Mouse (Mus musculus) layer of hippocampus, adult 11-12 months (tissue): ENCODE data around the gene Srsf3.
"Not testable (repeated sequence)": the region's sequence is repeated elsewhere in the genome, so short reads cannot be mapped to it uniquely, and the experiment has no call there.

Experiments
- DNase-seq: peaks from one replicate; pipeline ENCODE4 v3.0.0; 2022; ENCODE audit warnings: low spot score

The Srsf3 gene

GRCm38 (mm10) chr17:29019391-29019790 is 13.0 kb upstream of the Srsf3 start:
- no peak for DNase-seq

- no peak for DNase-seq
Measured at GRCm38 (mm10) chr17:29020444-29020843, 12.0 kb upstream of the Srsf3 start.

GRCm38 (mm10) chr17:29022230-29022819 is 10.1 kb upstream of the Srsf3 start:
- DNase-seq: no peak

GRCm38 (mm10) chr17:29023346-29023745 is 9.1 kb upstream of the Srsf3 start:
- no peak for DNase-seq

- no peak for DNase-seq
Measured at GRCm38 (mm10) chr17:29024047-29024892, 8.2 kb upstream of the Srsf3 start.

GRCm38 (mm10) chr17:29024896-29025565 is 7.4 kb upstream of the Srsf3 start:
- no peak for DNase-seq

GRCm38 (mm10) chr17:29026652-29027356 is 5.6 kb upstream of the Srsf3 start:
- DNase-seq: no peak

GRCm38 (mm10) chr17:29030321-29031034 is 1.9 kb upstream of the Srsf3 start:
- no peak for DNase-seq

- not testable (repeated sequence) for DNase-seq
Measured at GRCm38 (mm10) chr17:29031085-29031711, 1.2 kb upstream of the Srsf3 start.

GRCm38 (mm10) chr17:29031771-29032273 is 606 bp upstream of the Srsf3 start:
- DNase-seq: no peak

- no peak for DNase-seq
Measured at GRCm38 (mm10) chr17:29033569-29034061, 1.2 kb downstream of the Srsf3 start.

- DNase-seq: no peak
Measured at GRCm38 (mm10) chr17:29034264-29034663, 1.8 kb downstream of the Srsf3 start.

- DNase-seq: no peak
Measured at GRCm38 (mm10) chr17:29035506-29035905, 3.1 kb downstream of the Srsf3 start.

- no peak for DNase-seq
Measured at GRCm38 (mm10) chr17:29039351-29039750, 6.9 kb downstream of the Srsf3 start.

- not testable (repeated sequence) for DNase-seq
Measured at GRCm38 (mm10) chr17:29041632-29042031, 9.2 kb downstream of the Srsf3 start.

- no peak for DNase-seq
Measured at GRCm38 (mm10) chr17:29042569-29042968, 10.1 kb downstream of the Srsf3 start.

GRCm38 (mm10) chr17:29043583-29043982 is 11.2 kb downstream of the Srsf3 start:
- no peak for DNase-seq

- DNase-seq: no peak
Measured at GRCm38 (mm10) chr17:29044146-29044924, 11.9 kb downstream of the Srsf3 start.

- no peak for DNase-seq
Measured at GRCm38 (mm10) chr17:29044925-29045319, 12.5 kb downstream of the Srsf3 start.
